Mouse (Mus musculus) bone marrow, adult 2 months (tissue): ENCODE results near the gene Cdh23.

ENCODE experiments used
- CTCF ChIP-seq: fragments of 200-500 bp; IDR thresholded peaks from 2 replicates; pipeline ENCODE4 v1.5.1; 2011; ENCODE audit warnings: low read length, control low read depth; ENCODE audit not compliant: control insufficient read depth, insufficient read depth
- POLR2A ChIP-seq: fragments of 200-500 bp; IDR thresholded peaks from 2 replicates; pipeline ENCODE4 v1.6.1; 2011; ENCODE audit warnings: low read depth, mild to moderate bottlenecking, control low read depth, low read length, borderline replicate concordance; ENCODE audit not compliant: control insufficient read depth

DNA sequence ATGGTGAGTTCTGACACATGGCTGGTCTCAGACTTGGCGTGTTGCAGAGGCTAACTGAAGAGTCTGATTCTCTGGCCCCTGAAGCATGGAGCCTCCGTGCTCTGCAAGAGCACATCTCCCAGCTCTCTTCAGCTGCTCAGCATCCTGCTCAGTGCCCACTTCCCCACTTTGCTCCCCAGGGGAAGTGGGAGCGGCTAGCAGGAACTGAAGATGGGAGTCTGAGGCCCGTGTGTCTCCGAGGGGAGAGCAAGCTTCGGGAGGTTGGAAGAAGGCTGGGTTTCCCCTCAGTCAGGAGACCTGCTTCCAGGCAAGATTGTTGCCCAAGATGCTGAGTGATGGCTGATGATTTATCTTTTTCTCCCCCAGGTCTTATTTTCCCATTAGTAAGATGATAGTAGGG lies 422.9 kb downstream of the Cdh23 start:
- TF ChIP-seq CTCF: no peak
- TF ChIP-seq POLR2A: no peak
